Mouse (Mus musculus) thymus, adult 2 months (tissue): ENCODE measurements around the gene Lrrc57. TPM values are rescaled to one million over a fixed set of nuclear protein-coding genes. Genes with fewer than 3 reads are reported as not detected.
A peak's percentile ranks its signal among the peaks of the same experiment; 100 is the strongest.

ENCODE experiments used
- DNase-seq: peaks from one replicate; pipeline ENCODE4 v3.0.0; 2021
- H3K27ac ChIP-seq: fragments of 200-500 bp; 2 replicates; pipeline ENCODE4 v1.5.1; 2012; ENCODE audit warnings: low read length, control low read depth; ENCODE audit not compliant: control insufficient read depth, insufficient read depth
- H3K27me3 ChIP-seq: fragments of 200-500 bp; 2 replicates; pipeline ENCODE4 v1.6.1; 2012; ENCODE audit warnings: mild to moderate bottlenecking, low read length, moderate library complexity, mixed read lengths; ENCODE audit not compliant: control insufficient read depth, insufficient read depth
- H3K36me3 ChIP-seq: fragments of 200-500 bp; 2 replicates; pipeline ENCODE4 v1.6.1; 2012; ENCODE audit warnings: mild to moderate bottlenecking, low read length, moderate library complexity; ENCODE audit not compliant: control insufficient read depth, insufficient read depth
- H3K4me1 ChIP-seq: fragments of 200-500 bp; replicated peaks from 2 replicates; pipeline ENCODE4 v1.6.1; 2012; ENCODE audit warnings: low read length; ENCODE audit not compliant: control insufficient read depth, insufficient read depth
- H3K4me3 ChIP-seq: fragments of 200-500 bp; 2 replicates; pipeline ENCODE4 v1.5.1; 2012; ENCODE audit warnings: mild to moderate bottlenecking, low read length, control low read depth, moderate library complexity; ENCODE audit not compliant: control insufficient read depth, insufficient read depth
- CTCF ChIP-seq: fragments of 200-500 bp; IDR thresholded peaks from 2 replicates; pipeline ENCODE4 v1.5.1; 2012; ENCODE audit warnings: mild to moderate bottlenecking, control low read depth, low read length, moderate library complexity, borderline replicate concordance; ENCODE audit not compliant: control insufficient read depth, poor library complexity, insufficient read depth; ENCODE audit errors: extremely low read depth
- POLR2A ChIP-seq: fragments of 200-500 bp; IDR thresholded peaks from 2 replicates; pipeline ENCODE4 v1.6.1; 2012; ENCODE audit warnings: mild to moderate bottlenecking, low read length, control low read depth, moderate library complexity; ENCODE audit not compliant: control insufficient read depth, poor library complexity, insufficient read depth; ENCODE audit errors: extremely low read depth
- WGBS: fragments of 180-500 bp; shearing (Covaris S2); methylation state at CpG from one replicate; pipeline ENCODE4 v1.1.7; 2018; 5-methylcytosine and 5-hydroxymethylcytosine counted together
- polyA plus RNA-seq: library from polyadenylated mRNA; depleted of rRNA; stranded (reverse); fragments of >200 nt; gene quantifications from 2 replicates; pipeline ENCODE4 v1.2.3, GENCODE M21; 2012; rRNA removed

Gene Lrrc57
- polyA plus RNA-seq, 1 experiment = 12.8 TPM

DNA sequence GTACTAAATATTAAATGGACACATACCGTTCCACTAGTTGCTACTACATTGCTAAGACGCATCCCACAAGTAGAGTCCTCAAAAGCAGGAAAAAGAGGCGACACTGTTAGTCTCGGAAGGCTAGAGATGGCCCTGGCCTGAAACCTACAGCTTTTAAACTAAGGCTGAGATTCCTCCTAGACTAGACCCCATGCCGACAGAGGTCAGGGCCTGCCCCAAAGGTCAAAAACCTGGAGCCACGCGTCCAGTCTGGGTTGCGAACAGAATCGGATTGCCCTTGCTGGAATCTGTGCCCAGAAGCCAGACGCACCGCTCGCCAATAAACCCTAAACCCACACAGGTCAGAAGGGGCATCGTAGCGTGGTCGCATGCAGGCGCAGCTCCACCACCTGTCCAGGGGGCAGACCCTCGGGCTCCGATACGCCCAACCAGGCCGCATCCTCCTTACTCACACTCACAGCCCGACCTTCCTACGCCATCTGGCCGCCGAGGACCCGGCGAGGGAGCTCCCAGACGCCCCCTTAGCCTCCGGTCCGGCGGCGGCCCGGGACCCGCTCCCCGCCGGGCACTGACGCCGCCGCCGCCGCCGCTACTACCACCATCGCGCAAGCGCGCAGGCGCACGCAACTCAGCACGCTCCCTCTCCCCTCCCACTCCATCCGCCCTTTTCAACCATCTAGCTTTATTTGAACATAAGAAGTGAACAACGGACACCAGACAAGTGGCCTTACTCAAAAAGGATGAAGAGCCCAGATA is 45.9 kb downstream of the Lrrc57 start, which contains the start of gene Zfp106:
Gene Zfp106, minus strand, starts transcription at position 609 of the 756 bp plus-strand sequence.
- Histone ChIP-seq H3K36me3 (no peaks in the 10 kb centered on the region), H3K27me3 (no peaks in the 10 kb centered on the region), H3K27ac (no peak within 1 kb of the TSS), H3K4me1 (peaks cover 4% of the 10 kb centered on the region; the same call in 1 of the 2 replicates), H3K4me3 (peak within 1 kb of the TSS; percentile 98)
- TF ChIP-seq POLR2A (peak; percentile 76), CTCF (0 out of 2 replicates have a peak, but pooled peaks have one; percentile 18)
- DNase-seq = peak; percentile 88
- under 1% methylated on average over 50 of the region's 50 CpGs for WGBS

DNA sequence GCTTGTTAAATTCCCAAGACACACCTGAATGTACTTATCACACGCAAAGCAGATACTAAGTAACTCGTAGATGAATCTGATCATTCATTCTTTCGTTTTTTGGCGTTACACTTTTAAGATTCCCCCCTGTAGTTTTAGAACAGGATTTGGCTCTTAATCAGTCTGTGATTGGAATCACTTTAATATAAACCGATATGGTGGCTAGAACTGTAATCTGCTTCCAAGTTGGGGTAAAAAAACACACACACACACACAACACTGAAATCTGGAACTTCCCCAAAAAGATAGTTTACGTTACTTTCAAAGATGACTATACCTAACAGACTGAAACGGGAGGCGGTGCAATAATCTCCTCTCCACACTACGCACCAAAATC is 46.5 kb downstream of the Lrrc57 start:
- H3K4me1 ChIP-seq = peaks cover 2% of the 10 kb centered on the region; the same call in 1 of the 2 replicates
- 16% methylated on average over 9 of the region's 9 CpGs for WGBS
- H3K36me3 ChIP-seq = no peaks in the 10 kb centered on the region
- H3K4me3 ChIP-seq = no peak overlapping the region
- H3K27ac ChIP-seq = no peak overlapping the region
- DNase-seq = no peak
- no peaks in the 10 kb centered on the region for H3K27me3 ChIP-seq
- no peak for TF ChIP-seq CTCF
- TF ChIP-seq POLR2A = no peak

DNA sequence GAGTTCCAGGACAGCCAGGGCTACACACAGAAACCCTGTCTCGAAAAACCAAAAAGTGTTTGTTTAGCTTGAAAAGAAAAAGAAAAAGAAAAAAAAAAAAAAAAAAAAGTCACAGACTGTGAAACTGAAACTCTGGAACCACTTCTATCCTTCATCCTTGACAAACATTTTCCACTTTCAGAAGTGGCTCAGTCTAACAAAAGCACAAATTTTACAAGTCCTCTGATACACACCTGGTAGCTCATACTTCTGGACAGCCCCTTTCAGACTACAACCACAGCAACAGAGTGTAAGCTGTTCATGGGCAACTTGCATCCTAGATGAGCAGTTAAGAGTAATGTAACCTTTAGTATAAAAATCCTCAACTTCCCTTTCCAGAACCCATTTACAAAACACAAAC is 47.8 kb downstream of the Lrrc57 start:
- WGBS = 54% methylated on average over 1 of the region's 1 CpGs
- DNase-seq = no peak
- no peak overlapping the region for H3K27ac ChIP-seq
- H3K27me3 ChIP-seq = no peaks in the 10 kb centered on the region
- H3K4me1 ChIP-seq = no peaks in the 10 kb centered on the region
- H3K36me3 ChIP-seq = no peaks in the 10 kb centered on the region
- H3K4me3 ChIP-seq = no peak overlapping the region
- no peak for TF ChIP-seq CTCF
- no peak for TF ChIP-seq POLR2A

- H3K27ac ChIP-seq = no peak overlapping the region
Measured at GRCm38 (mm10) chr2:120558813-120559212, 50.5 kb downstream of the Lrrc57 start.

GRCm38 (mm10) chr2:120556868-120557267 is 52.5 kb downstream of the Lrrc57 start:
- no peak for TF ChIP-seq CTCF
- TF ChIP-seq POLR2A = no peak
- Histone ChIP-seq H3K36me3 (peaks cover 13% of the 10 kb centered on the region), H3K27ac (no peak overlapping the region), H3K4me3 (no peak overlapping the region), H3K27me3 (no peaks in the 10 kb centered on the region), H3K4me1 (no peaks in the 10 kb centered on the region)
- no peak for DNase-seq
- 95% methylated on average over 3 of the region's 3 CpGs for WGBS

More at GRCm38 (mm10) chr2:120558813-120559212, 50.5 kb downstream of the Lrrc57 start:
- H3K4me1 ChIP-seq = no peaks in the 10 kb centered on the region
- H3K36me3 ChIP-seq = peaks cover 4% of the 10 kb centered on the region; the same call in 1 of the 2 replicates
- WGBS = 61% methylated on average over 3 of the region's 3 CpGs
- TF ChIP-seq CTCF (no peak), POLR2A (no peak)
- H3K4me3 ChIP-seq = no peak overlapping the region
- DNase-seq = no peak
- H3K27me3 ChIP-seq = no peaks in the 10 kb centered on the region

Other genes with a start within 250 kb of the Lrrc57 start
- gene Ganc, start 205.6 kb downstream of the Lrrc57 start, polyA plus RNA-seq = 15.9 and 17.4 TPM in 2 replicates
- gene Tmem87a, start 205.4 kb downstream of the Lrrc57 start, polyA plus RNA-seq = 21.9 and 24.3 TPM in 2 replicates
- 56.2 and 69.8 TPM in 2 replicates for gene Capn3, start 153.5 kb downstream of the Lrrc57 start, polyA plus RNA-seq
- 80.4 and 87.6 TPM in 2 replicates for gene Zfp106, start 45.7 kb downstream of the Lrrc57 start, polyA plus RNA-seq
- gene Snap23, start 41.8 kb downstream of the Lrrc57 start, polyA plus RNA-seq = 7.0 and 7.2 TPM in 2 replicates
- 4.1 and 4.7 TPM in 2 replicates for gene Haus2, start 137 bp downstream of the Lrrc57 start, polyA plus RNA-seq
- 2.8 and 3.0 TPM in 2 replicates for gene Stard9, start 19.6 kb upstream of the Lrrc57 start, polyA plus RNA-seq
- 102 and 107 TPM in 2 replicates for gene Cdan1, start 240.6 kb upstream of the Lrrc57 start, polyA plus RNA-seq
- 5.1 and 7.1 TPM in 2 replicates for gene Ttbk2, start 241.1 kb upstream of the Lrrc57 start, polyA plus RNA-seq